Mouse (Mus musculus) frontal cortex, postnatal 25 days (tissue): ENCODE measurements around the gene Atf6b.

Experiments used
- DNase-seq, 2 experiments: peaks; one replicate each; pipeline ENCODE4 v3.0.0; 2022; ENCODE audit warnings: low spot score in 2 of 2

Atf6b gene

GRCm38 (mm10) chr17:34648141-34648890 is 1.4 kb downstream of the Atf6b start:
- no peak for DNase-seq

GRCm38 (mm10) chr17:34649106-34649864 is 2.3 kb downstream of the Atf6b start:
- DNase-seq: no peak

GRCm38 (mm10) chr17:34650781-34651180 is 3.8 kb downstream of the Atf6b start:
- no peak for DNase-seq

GRCm38 (mm10) chr17:34651507-34652221 is 4.7 kb downstream of the Atf6b start:
- DNase-seq: no peak

GRCm38 (mm10) chr17:34652546-34652945 is 5.6 kb downstream of the Atf6b start:
- no peak for DNase-seq

- DNase-seq: no peak
Observed at GRCm38 (mm10) chr17:34652985-34653384, 6.0 kb downstream of the Atf6b start.

GRCm38 (mm10) chr17:34653746-34654285 is 6.9 kb downstream of the Atf6b start:
- no peak for DNase-seq

- no peak for DNase-seq
Observed at GRCm38 (mm10) chr17:34654392-34654791, 7.4 kb downstream of the Atf6b start.

GRCm38 (mm10) chr17:34655160-34655559 is 8.2 kb downstream of the Atf6b start:
- DNase-seq: no peak

GRCm38 (mm10) chr17:34655581-34655991 is 8.6 kb downstream of the Atf6b start:
- DNase-seq: no peak

GRCm38 (mm10) chr17:34656666-34657065 is 9.7 kb downstream of the Atf6b start:
- DNase-seq: no peak

GRCm38 (mm10) chr17:34657271-34657670 is 10.3 kb downstream of the Atf6b start:
- DNase-seq: no peak

- no peak for DNase-seq
Observed at GRCm38 (mm10) chr17:34658145-34658544, 11.2 kb downstream of the Atf6b start.

- DNase-seq: no peak
Observed at GRCm38 (mm10) chr17:34658591-34658990, 11.6 kb downstream of the Atf6b start.

GRCm38 (mm10) chr17:34659181-34659896 is 12.4 kb downstream of the Atf6b start:
- no peak for DNase-seq

GRCm38 (mm10) chr17:34659897-34660214 is 12.9 kb downstream of the Atf6b start:
- DNase-seq: no peak

GRCm38 (mm10) chr17:34660259-34660820 is 13.4 kb downstream of the Atf6b start:
- DNase-seq: no peak

GRCm38 (mm10) chr17:34661121-34661591 is 14.2 kb downstream of the Atf6b start:
- DNase-seq: no peak

GRCm38 (mm10) chr17:34662468-34662867 is 15.5 kb downstream of the Atf6b start:
- no peak for DNase-seq

- DNase-seq: no peak
Observed at GRCm38 (mm10) chr17:34662978-34663377, 16.0 kb downstream of the Atf6b start.

GRCm38 (mm10) chr17:34663558-34663957 is 16.6 kb downstream of the Atf6b start:
- no peak for DNase-seq
